Mouse (Mus musculus): ENCODE measurements at regions not wholly inside any gene's neighbourhood (a gene's known extent, or its start where the extent isn't known, plus 50 kb on each side); places are given as distances from the start of the nearest gene placed in this dataset.
"Not testable (repeated sequence)": the region's sequence is repeated elsewhere in the genome, so short reads cannot be mapped to it uniquely, and the experiment has no call there.

GRCm38 (mm10) chr9:27538480-27538879 lies 141.9 kb downstream of the Spata19 start:
- Histone ChIP-seq H3K27me3 (ENCODE audit: control insufficient read depth, insufficient read depth, low read length) (no peaks in the 10 kb centered on the region), H3K36me3 (ENCODE audit: control insufficient read depth, insufficient read depth) (no peaks in the 10 kb centered on the region), H3K4me3 (ENCODE audit: low read length) (no peak overlapping the region), H3K9ac (ENCODE audit: low read length) (no peak overlapping the region), H3K4me1 (ENCODE audit: control insufficient read depth, insufficient read depth, low read length) (no peaks in the 10 kb centered on the region), H3K4me2 (ENCODE audit: low read depth, low read length) (no peak overlapping the region), H3K9me3 (replicated peaks; ENCODE audit: control insufficient read depth, low read length) (no peaks in the 10 kb centered on the region), H3K27ac (ENCODE audit: low read length) (no peak overlapping the region)
- whole genome bisulfite sequencing: 52% methylated on average over 5 of the region's 5 CpGs
- no peak for ATAC-seq (replicated peaks; ENCODE audit: extremely low read depth, insufficient read depth, low FRiP score)

GRCm38 (mm10) chr9:27541585-27542151 lies 145.1 kb downstream of the Spata19 start:
- Histone ChIP-seq H3K4me2 (ENCODE audit: low read depth, low read length) (no peak overlapping the region), H3K27ac (ENCODE audit: low read length) (no peak overlapping the region), H3K4me3 (ENCODE audit: low read length) (no peak overlapping the region), H3K36me3 (ENCODE audit: control insufficient read depth, insufficient read depth) (no peaks in the 10 kb centered on the region), H3K27me3 (ENCODE audit: control insufficient read depth, insufficient read depth, low read length) (no peaks in the 10 kb centered on the region), H3K9ac (ENCODE audit: low read length) (no peak overlapping the region), H3K4me1 (ENCODE audit: control insufficient read depth, insufficient read depth, low read length) (no peaks in the 10 kb centered on the region), H3K9me3 (replicated peaks; ENCODE audit: control insufficient read depth, low read length) (no peaks in the 10 kb centered on the region)
- WGBS: 75% methylated on average over 2 of the region's 2 CpGs
- ATAC-seq (replicated peaks; ENCODE audit: extremely low read depth, insufficient read depth, low FRiP score): no peak

GRCm38 (mm10) chr9:27554697-27555096 lies 158.1 kb downstream of the Spata19 start:
- ATAC-seq (replicated peaks; ENCODE audit: extremely low read depth, insufficient read depth, low FRiP score); H3K4me2 ChIP-seq (ENCODE audit: low read depth, low read length); H3K27me3 ChIP-seq (ENCODE audit: control insufficient read depth, insufficient read depth, low read length); H3K4me3 ChIP-seq (ENCODE audit: low read length); H3K9me3 ChIP-seq (replicated peaks; ENCODE audit: control insufficient read depth, low read length); H3K36me3 ChIP-seq (ENCODE audit: control insufficient read depth, insufficient read depth); H3K27ac ChIP-seq (ENCODE audit: low read length); H3K9ac ChIP-seq (ENCODE audit: low read length); H3K4me1 ChIP-seq (ENCODE audit: control insufficient read depth, insufficient read depth, low read length): not testable (repeated sequence)

GRCm38 (mm10) chr9:27556315-27557225 lies 160.0 kb downstream of the Spata19 start:
- Histone ChIP-seq H3K4me3 (ENCODE audit: low read length) (no peak overlapping the region), H3K27me3 (ENCODE audit: control insufficient read depth, insufficient read depth, low read length) (no peaks in the 10 kb centered on the region), H3K4me2 (ENCODE audit: low read depth, low read length) (no peak overlapping the region), H3K9ac (ENCODE audit: low read length) (no peak overlapping the region), H3K36me3 (ENCODE audit: control insufficient read depth, insufficient read depth) (no peaks in the 10 kb centered on the region), H3K27ac (ENCODE audit: low read length) (no peak overlapping the region), H3K9me3 (replicated peaks; ENCODE audit: control insufficient read depth, low read length) (no peaks in the 10 kb centered on the region), H3K4me1 (ENCODE audit: control insufficient read depth, insufficient read depth, low read length) (no peaks in the 10 kb centered on the region)
- no peak for ATAC-seq (replicated peaks; ENCODE audit: extremely low read depth, insufficient read depth, low FRiP score)
- 18% methylated on average over 6 of the region's 6 CpGs for WGBS

- H3K9me3 ChIP-seq (replicated peaks; ENCODE audit: control insufficient read depth, low read length): 0 out of 2 replicates have a peak, but pooled peaks cover 3% of the 10 kb centered on the region
- H3K36me3 ChIP-seq (ENCODE audit: control insufficient read depth, insufficient read depth): no peaks in the 10 kb centered on the region
- H3K4me1 ChIP-seq (ENCODE audit: control insufficient read depth, insufficient read depth, low read length): no peaks in the 10 kb centered on the region
- 69% methylated on average over 1 of the region's 1 CpGs for WGBS
- H3K9ac ChIP-seq (ENCODE audit: low read length): no peak overlapping the region
- ATAC-seq (replicated peaks; ENCODE audit: extremely low read depth, insufficient read depth, low FRiP score): no peak
- H3K27ac ChIP-seq (ENCODE audit: low read length): no peak overlapping the region
- H3K4me3 ChIP-seq (ENCODE audit: low read length): no peak overlapping the region
- no peaks in the 10 kb centered on the region for H3K27me3 ChIP-seq (ENCODE audit: control insufficient read depth, insufficient read depth, low read length)
- no peak overlapping the region for H3K4me2 ChIP-seq (ENCODE audit: low read depth, low read length)
These were observed 161.3 kb downstream of the Spata19 start for GRCm38 (mm10) chr9:27557886-27558285.

GRCm38 (mm10) chr9:27558286-27558685 lies 161.7 kb downstream of the Spata19 start:
- Histone ChIP-seq H3K4me3 (ENCODE audit: low read length) (no peak overlapping the region), H3K27me3 (ENCODE audit: control insufficient read depth, insufficient read depth, low read length) (no peaks in the 10 kb centered on the region), H3K36me3 (ENCODE audit: control insufficient read depth, insufficient read depth) (no peaks in the 10 kb centered on the region), H3K4me1 (ENCODE audit: control insufficient read depth, insufficient read depth, low read length) (no peaks in the 10 kb centered on the region), H3K4me2 (ENCODE audit: low read depth, low read length) (no peak overlapping the region), H3K9ac (ENCODE audit: low read length) (no peak overlapping the region), H3K9me3 (replicated peaks; ENCODE audit: control insufficient read depth, low read length) (0 out of 2 replicates have a peak, but pooled peaks cover 3% of the 10 kb centered on the region), H3K27ac (ENCODE audit: low read length) (no peak overlapping the region)
- ATAC-seq (replicated peaks; ENCODE audit: extremely low read depth, insufficient read depth, low FRiP score): no peak
- 69% methylated on average over 3 of the region's 3 CpGs for WGBS

- Histone ChIP-seq H3K27me3 (ENCODE audit: control insufficient read depth, insufficient read depth, low read length) (no peaks in the 10 kb centered on the region), H3K36me3 (ENCODE audit: control insufficient read depth, insufficient read depth) (no peaks in the 10 kb centered on the region), H3K9ac (ENCODE audit: low read length) (no peak overlapping the region), H3K27ac (ENCODE audit: low read length) (no peak overlapping the region), H3K9me3 (replicated peaks; ENCODE audit: control insufficient read depth, low read length) (no peaks in the 10 kb centered on the region), H3K4me1 (ENCODE audit: control insufficient read depth, insufficient read depth, low read length) (no peaks in the 10 kb centered on the region), H3K4me2 (ENCODE audit: low read depth, low read length) (no peak overlapping the region), H3K4me3 (ENCODE audit: low read length) (no peak overlapping the region)
- ATAC-seq (replicated peaks; ENCODE audit: extremely low read depth, insufficient read depth, low FRiP score): no peak
- WGBS: 73% methylated on average over 8 of the region's 8 CpGs
These were observed 171.9 kb downstream of the Spata19 start for GRCm38 (mm10) chr9:27568372-27569053.

GRCm38 (mm10) chr9:27569054-27569387 lies 172.4 kb downstream of the Spata19 start:
- WGBS: 76% methylated on average over 7 of the region's 7 CpGs
- ATAC-seq (replicated peaks; ENCODE audit: extremely low read depth, insufficient read depth, low FRiP score): no peak
- H3K27me3 ChIP-seq (ENCODE audit: control insufficient read depth, insufficient read depth, low read length): no peaks in the 10 kb centered on the region
- H3K36me3 ChIP-seq (ENCODE audit: control insufficient read depth, insufficient read depth): no peaks in the 10 kb centered on the region
- H3K4me3 ChIP-seq (ENCODE audit: low read length): no peak overlapping the region
- no peak overlapping the region for H3K9ac ChIP-seq (ENCODE audit: low read length)
- no peaks in the 10 kb centered on the region for H3K9me3 ChIP-seq (replicated peaks; ENCODE audit: control insufficient read depth, low read length)
- H3K4me2 ChIP-seq (ENCODE audit: low read depth, low read length): no peak overlapping the region
- H3K4me1 ChIP-seq (ENCODE audit: control insufficient read depth, insufficient read depth, low read length): no peaks in the 10 kb centered on the region
- no peak overlapping the region for H3K27ac ChIP-seq (ENCODE audit: low read length)
